Mouse (Mus musculus) CH12.LX (cell line): ENCODE measurements around the gene Gm10563.

ENCODE experiments used
- CTCF ChIP-seq, 2 experiments: IDR thresholded peaks in 1 of 2; conservative IDR thresholded peaks in 1 of 2; 2 replicates each; pipeline ENCODE4 v1.5.1; 2011 to 2012; ENCODE audit warnings: low read depth in 2 of 2, low read length in 2 of 2, improper control_type of control experiment in 1 of 2, inconsistent platforms in 1 of 2, mild to moderate bottlenecking in 1 of 2, moderate library complexity in 1 of 2
- E2F4 ChIP-seq: IDR thresholded peaks from 2 replicates; pipeline ENCODE4 v1.6.1; 2011; ENCODE audit warnings: low read depth, low read length, improper control_type of control experiment; ENCODE audit not compliant: insufficient replicate concordance
- EP300 ChIP-seq: IDR thresholded peaks from 2 replicates; pipeline ENCODE4 v1.6.1; 2011; ENCODE audit warnings: low read length, improper control_type of control experiment
- ETS1 ChIP-seq: conservative IDR thresholded peaks from 2 replicates; pipeline ENCODE4 v1.6.1; 2012; ENCODE audit warnings: low read depth, mild to moderate bottlenecking, inconsistent platforms, low read length, improper control_type of control experiment, moderate library complexity
- KAT2A ChIP-seq: IDR thresholded peaks from 2 replicates; pipeline ENCODE4 v1.6.1; 2012; ENCODE audit warnings: low read length, improper control_type of control experiment, inconsistent platforms; ENCODE audit not compliant: insufficient replicate concordance
- MAX ChIP-seq: IDR thresholded peaks from 2 replicates; pipeline ENCODE4 v1.6.1; 2011; ENCODE audit warnings: low read length, improper control_type of control experiment
- MAZ ChIP-seq: IDR thresholded peaks from 2 replicates; pipeline ENCODE4 v1.6.1; 2012; ENCODE audit warnings: low read depth, mild to moderate bottlenecking, inconsistent platforms, low read length, improper control_type of control experiment, moderate library complexity
- NRF1 ChIP-seq: IDR thresholded peaks from 2 replicates; pipeline ENCODE4 v1.6.1; 2014; ENCODE audit warnings: low read depth, mild to moderate bottlenecking, inconsistent platforms, low read length, improper control_type of control experiment, moderate library complexity
- POLR2A ChIP-seq: IDR thresholded peaks from 2 replicates; pipeline ENCODE4 v1.6.1; 2011; ENCODE audit warnings: low read depth, mild to moderate bottlenecking, improper control_type of control experiment, low read length
- SIN3A ChIP-seq: IDR thresholded peaks from 2 replicates; pipeline ENCODE4 v1.6.1; 2012; ENCODE audit warnings: low read length, improper control_type of control experiment, inconsistent platforms
- USF1 ChIP-seq: IDR thresholded peaks from 2 replicates; pipeline ENCODE4 v1.6.1; 2014; ENCODE audit warnings: low read depth, mild to moderate bottlenecking, inconsistent platforms, low read length, improper control_type of control experiment
- USF2 ChIP-seq: conservative IDR thresholded peaks from 2 replicates; pipeline ENCODE4 v1.6.1; 2011; ENCODE audit warnings: low read depth, low read length, improper control_type of control experiment
- ZC3H11A ChIP-seq: IDR thresholded peaks from 2 replicates; pipeline ENCODE4 v1.6.1; 2012; ENCODE audit warnings: low read depth, mild to moderate bottlenecking, inconsistent platforms, low read length, improper control_type of control experiment
- ZMIZ1 ChIP-seq: IDR thresholded peaks from 2 replicates; pipeline ENCODE4 v1.6.1; 2012; ENCODE audit warnings: low read depth, mild to moderate bottlenecking, inconsistent platforms, low read length, improper control_type of control experiment

DNA sequence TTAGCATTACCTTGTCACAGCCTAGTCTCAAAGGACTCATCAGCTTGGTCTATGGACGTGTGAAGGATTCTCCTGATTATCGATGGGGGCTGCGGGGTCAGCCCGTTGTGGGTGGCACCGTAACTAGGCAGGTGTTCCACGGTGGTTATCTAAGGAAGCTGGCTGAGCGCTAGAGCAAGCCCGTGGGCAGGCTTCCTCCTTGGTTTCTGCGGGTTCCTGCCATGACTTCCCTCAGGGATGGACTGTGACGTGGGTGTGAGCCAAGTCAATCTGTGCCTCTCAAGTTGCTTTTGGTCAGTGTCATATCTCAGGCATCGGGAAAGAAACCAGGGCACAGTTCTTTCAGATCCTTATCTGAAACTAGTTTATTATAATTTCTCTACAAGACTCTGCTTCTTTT is 70.3 kb downstream of the Gm10563 start:
- TF ChIP-seq CTCF (conservative IDR thresholded peaks at IDR 0.05 in 1 of 2, IDR thresholded peaks at IDR 0.05 in 1 of 2; ENCODE audit: low read depth in 2 of 2, low read length in 2 of 2) (no peak), E2F4 (no peak), KAT2A (no peak), ZMIZ1 (no peak), ETS1 (no peak), USF2 (no peak), MAX (no peak), MAZ (no peak), EP300 (no peak), SIN3A (no peak), ZC3H11A (no peak), POLR2A (no peak), NRF1 (no peak), USF1 (no peak)
